Mouse (Mus musculus): ENCODE data around the gene Gm11492.
A peak's percentile ranks its signal among the peaks of the same experiment; 100 is the strongest.

Gm11492 gene

DNA sequence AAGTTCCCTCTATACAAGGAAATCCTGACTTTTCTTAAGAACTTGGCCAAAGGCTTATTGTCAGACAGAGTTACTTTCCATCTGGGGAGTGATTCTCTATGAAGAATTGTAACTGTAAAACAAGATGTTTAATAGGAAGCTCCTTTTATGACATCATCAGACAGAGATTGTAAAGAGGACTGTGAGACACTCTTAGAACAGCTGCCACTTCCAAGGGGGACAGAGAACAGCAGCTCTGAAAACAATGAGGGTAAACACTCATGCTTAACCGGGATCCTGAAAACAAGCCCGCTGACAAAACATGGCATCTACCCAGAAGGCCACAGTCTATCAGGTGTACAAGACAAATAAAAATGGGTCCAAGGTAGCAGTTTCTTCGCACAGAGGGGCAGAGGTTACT lies at the start of gene Gm11492:
Gene Gm11492, plus strand, starts transcription at position 153 of the 400 bp plus-strand sequence.
- DNase-seq (ENCODE audit: low spot score in 2 of 2) = peak in 1 of 2 experiments; percentile 62

DNA sequence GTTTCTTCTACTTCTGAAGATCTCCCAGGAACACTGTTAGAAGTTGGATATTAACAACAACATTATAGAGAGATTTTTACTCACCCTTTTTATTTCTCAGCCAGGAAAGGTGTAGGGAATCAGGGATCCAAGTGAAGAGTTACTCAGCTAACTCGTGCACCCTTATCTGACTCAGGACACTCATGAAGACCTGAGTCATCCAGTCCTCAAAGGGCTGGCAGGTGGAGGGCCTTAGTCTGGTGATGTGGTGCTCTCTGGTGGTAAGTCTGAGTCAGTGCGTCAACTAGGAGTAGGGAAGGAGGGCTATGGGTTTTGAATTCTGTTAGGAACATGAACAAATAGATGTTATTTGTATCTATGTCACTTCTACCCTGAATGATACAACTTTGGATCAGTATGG lies 47.2 kb upstream of the Gm11492 start:
- peak; percentile 6 to 17 for DNase-seq (ENCODE audit: low spot score in 2 of 2)

DNA sequence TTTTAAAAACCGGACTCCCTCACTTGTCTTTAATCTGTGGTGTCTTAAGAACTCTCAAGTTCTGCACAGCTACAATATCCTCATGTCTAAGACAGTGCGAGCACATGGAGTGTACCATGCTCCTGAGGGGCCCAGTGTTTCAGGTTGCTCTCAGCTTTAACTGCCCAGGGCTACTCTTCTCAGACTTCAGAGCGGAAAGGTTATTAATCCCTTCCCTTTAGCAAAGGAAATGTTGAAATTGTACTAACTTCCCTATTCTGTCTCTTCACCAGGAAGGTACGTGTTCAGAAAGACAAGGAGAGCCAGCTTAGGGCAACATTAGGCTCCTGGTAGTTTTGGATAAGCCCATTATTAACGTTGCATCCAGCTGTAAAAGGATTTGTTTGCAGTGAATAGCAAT lies 43.0 kb upstream of the Gm11492 start:
- no peak for DNase-seq (ENCODE audit: low spot score in 2 of 2)

DNA sequence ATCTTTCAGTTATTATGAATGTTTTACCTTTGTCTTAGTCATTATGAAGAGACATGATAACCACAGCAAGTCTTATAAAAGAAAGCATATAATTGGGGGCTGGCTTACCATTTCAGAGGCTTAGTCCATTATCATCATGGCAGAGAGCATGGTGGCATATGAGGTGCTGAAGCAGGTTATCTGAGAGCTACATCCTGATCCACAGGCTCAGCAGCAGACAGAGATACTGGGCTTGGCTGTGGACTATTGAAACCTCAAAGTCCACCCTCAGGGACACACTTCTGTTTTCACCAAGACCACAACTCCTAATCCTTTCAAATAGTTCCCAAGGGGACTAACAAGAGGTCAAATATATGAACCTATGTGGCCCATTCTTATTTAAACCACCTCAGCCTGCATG lies 42.5 kb upstream of the Gm11492 start:
- no peak for DNase-seq (ENCODE audit: low spot score in 2 of 2)

DNA sequence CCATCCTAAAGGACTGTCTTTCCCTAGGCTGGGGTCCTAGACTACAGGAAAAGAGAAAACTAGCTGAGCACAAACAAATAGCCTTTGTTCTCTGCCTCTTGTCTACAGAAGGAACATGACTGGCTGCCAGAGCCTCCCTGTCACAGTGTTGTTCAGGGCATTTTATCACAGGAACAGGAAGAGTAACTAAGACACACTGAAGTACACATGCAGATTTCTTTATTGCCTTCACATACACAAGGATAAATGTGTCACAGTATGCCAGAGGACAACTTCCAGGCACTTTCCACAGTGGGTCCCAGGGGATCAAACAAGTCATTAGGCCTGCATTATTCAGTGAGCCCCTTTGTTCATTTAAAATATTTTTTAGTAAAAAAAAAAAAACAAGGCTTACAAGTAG lies 41.7 kb upstream of the Gm11492 start:
- DNase-seq (ENCODE audit: low spot score in 2 of 2) = no peak

DNA sequence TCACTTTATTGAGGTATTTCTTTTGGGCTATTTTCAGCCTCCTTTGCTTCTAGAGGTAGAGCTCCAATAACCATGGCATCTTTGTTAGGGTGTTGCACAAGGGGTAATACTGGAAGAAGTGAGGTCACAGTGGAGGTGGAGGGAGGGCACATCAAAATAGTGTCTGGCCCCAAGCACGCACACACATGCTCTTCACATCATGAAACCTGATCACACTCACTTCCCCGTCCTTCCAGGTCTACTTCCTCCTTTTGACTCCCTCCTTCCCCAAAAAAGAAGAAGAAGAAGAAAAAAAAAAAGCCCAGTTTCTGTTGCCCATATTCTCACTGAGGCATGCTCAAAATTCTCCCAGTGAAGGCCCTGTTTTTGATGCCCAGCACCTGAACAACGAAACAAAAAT lies 39.1 kb upstream of the Gm11492 start:
- DNase-seq (ENCODE audit: low spot score in 2 of 2) = no peak

DNA sequence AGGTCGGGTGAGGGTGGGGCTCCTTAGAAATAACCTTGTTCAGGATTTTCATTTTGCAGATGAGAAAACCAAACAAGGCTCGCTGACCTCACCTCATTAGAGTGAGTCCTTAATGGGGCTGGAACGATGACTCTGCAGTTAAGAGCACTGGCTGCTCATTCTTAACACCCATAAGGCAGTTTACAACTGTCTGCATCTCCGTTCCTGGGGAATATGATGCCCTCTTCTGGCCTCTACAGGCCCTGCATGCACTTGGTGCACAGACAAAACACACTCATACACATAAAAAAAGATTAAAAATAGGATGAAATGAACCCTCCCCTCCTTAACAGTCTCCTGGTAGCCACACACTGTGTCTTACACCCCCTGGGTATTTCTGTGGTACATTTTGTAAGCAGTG lies 38.5 kb upstream of the Gm11492 start:
- no peak for DNase-seq (ENCODE audit: low spot score in 2 of 2)

DNA sequence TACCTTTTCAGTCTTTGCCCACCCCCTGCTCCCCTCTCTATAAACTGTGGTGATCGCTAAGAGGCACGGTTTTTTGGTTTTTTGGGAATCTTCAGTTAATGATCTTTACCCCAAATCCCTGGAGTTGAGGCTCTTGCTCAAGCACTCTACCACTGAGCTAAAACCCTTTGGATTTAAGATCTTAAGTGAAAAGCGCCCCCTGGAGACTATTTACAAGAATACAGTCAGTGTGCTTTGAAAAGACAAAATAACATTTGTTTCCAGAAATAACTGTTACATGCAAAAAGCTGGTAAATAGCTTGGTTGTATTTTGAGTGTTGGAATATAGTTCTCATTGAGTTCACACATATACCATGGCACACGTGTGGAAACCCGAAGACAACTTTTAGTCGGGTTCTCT lies 34.8 kb upstream of the Gm11492 start:
- no peak for DNase-seq (ENCODE audit: low spot score in 2 of 2)

DNA sequence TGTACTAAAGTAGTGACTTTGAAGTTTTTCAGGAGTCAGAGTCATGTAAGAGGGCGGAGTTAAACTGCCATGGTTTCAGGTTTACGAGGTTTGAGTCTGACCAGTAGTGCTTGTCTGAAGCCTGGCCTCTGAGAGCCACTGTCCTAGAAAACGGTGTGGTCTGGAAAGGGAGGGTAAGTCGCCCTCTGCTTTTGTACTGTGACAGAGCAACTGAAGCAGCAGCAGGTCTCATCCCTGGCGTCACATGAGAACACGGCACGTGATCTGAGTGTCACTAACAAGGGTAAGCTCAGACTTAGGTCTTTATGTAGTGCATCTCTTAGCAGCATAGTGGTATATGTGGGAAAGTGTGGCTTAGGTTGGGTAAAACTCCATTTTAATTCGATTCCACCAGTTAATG lies 24.2 kb upstream of the Gm11492 start:
- DNase-seq (ENCODE audit: low spot score in 2 of 2) = no peak

DNA sequence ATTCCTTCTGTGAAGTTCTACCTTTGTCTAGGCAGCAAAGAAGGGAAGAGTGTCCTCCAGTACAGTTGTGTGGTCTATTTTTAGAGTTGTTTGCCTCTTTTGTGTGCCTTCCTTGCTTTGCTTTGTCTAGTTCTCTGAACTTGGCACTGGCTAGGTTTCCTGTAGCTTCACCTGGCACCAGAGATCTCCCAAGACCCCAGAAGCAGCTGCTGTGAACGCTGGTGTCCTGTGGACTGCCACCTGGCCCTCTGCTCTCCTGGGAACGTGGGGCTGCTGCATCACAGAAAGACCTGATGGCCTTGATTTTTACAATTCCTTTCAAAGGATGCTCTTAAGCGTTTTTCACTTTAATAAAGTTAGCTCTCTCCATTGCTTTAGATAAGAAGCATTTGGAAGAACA lies 23.5 kb upstream of the Gm11492 start:
- no peak for DNase-seq (ENCODE audit: low spot score in 2 of 2)

DNA sequence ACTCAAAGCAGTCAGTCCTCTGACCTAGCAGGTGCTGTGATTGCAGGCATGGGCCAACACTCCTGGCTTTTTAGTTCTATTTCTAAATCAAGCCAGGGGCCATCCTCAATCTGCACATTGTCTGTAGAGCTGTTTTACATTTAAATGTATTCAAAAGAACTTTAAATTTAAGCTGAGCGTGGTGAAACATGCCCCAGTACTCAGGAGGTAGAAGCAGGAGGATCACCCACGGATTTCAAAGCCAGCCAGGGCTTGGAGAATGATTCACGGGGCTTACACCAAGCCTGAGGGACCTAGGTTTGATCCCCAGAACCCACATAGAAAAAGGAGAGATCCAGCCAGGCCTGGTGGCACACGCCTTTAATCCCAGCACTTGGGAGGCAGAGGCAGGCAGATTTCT lies 13.1 kb upstream of the Gm11492 start:
- no peak for DNase-seq (ENCODE audit: low spot score in 2 of 2)

DNA sequence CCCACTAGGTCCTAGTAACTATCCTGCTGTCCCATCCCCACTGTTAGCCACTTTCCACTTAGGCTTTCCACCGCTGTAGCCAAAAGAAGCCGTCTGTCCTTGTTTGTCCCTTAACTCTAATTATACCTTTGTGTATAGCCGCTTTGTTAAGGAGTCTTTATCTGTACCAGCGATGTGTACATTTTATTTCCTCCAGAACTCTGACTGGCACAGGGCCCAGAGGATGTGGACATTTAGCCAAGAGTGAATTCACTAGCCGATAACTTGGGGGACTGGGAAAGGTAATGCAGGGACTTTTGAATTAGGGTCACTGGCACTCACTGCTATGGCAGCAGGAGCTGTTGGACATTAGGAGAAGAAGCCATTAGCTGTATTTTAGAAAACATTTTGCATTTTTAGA lies 12.1 kb upstream of the Gm11492 start:
- DNase-seq (ENCODE audit: low spot score in 2 of 2) = no peak

DNA sequence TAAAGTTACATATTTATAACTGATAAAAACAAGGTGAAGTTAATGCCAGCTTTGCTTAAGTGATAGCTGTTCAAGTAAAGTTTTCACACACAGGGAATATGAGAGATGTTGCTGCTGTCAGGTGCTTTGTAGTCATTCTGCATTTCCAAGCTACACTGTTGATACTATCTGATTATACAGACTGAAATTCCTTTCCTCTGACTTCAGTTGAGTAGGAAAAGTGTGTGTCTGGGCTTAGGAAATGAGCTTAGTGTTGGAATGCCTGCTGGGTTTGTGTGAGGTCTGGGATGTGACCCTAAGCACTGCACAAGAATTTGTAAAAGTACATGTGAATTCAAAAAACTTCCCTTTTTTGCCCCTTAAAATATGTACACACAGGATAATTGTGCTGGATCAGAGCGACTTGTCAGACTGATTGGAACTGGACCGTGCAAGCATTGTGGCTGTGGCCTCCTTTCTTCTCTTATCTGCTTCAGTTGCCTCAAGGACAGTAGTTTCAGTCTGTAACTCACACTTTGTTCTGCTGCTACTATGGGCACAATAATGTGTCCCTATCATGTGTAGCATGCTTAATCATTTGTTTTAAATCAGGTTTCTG lies 11.2 kb upstream of the Gm11492 start:
- DNase-seq (ENCODE audit: low spot score in 2 of 2) = no peak

DNA sequence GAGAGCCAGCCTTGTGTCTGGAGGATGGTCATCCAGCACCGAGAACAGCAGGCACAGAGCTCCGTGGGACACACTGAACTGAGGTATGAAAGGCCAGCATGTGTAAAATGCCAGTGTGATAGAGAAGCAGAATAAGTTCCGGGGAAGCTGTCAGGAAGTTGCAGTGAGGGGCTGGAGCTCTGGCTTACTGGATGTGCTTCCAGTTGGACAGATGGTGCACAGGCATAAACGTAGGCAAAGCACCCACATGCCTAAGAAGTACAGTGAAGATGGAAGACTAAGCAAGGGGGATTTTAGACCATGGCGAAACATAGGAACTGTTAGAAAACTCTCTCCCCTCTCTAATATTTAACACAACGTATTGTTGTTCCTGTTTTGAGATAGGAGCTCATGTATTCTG lies 5.2 kb upstream of the Gm11492 start:
- no peak for DNase-seq (ENCODE audit: low spot score in 2 of 2)

DNA sequence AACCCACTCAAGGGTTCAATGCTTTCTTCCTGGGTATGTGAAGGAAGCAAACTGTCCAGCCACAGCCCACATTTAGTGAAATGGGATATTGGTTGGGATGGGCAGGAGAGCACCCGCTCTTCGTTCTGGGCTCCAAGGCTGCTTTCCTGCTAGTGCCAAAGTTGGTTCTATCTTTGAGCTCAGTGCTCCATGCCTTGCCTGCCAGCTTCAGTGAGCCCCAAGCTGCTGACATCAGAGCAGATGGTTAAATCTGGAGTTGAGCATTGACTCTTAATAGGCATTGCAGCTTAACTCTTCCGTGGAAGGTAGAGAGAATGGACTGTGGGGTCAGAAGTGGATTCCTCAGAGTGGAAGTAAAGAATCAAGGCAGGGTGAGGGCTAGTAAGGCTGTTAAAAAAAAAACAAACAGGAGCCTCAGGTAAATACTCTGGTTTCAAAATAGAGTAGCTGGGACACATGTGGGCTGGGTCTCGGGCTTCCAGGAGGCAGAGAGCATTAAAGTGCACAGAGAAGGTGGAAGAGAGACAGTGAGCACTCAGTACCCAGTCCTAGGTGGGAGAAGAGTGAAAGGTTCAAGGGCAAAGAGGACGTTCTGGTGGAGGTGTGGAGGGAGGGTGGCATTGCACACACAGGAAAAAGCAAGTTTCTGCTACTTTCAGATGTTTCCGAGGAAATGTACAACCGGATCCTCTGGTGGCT lies 2.0 kb downstream of the Gm11492 start, which contains the start of gene Sept4:
Gene Sept4, plus strand, starts transcription at position 649 of the 699 bp plus-strand sequence.
- DNase-seq (ENCODE audit: low spot score in 2 of 2) = no peak

DNA sequence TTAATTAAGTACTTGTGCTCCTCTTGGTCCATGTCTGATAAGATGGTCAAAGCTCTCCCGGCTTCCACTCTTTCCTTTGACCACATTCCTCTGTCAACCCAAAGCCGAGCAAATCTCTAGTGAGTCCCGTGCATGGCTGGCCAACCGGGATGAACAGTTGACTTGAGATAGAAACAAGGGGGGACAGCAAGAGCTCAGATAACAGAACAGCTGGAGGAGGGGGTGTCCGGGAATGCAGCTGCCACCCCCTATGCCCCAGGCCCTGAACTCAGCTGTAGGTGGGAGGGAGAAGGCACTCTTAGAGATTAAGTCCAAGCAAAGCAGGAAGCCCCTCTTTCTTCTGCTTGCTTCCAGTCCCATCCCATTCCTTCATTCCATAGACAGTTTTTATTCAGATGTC lies 4.3 kb downstream of the Gm11492 start:
- no peak for DNase-seq (ENCODE audit: low spot score in 2 of 2)

DNA sequence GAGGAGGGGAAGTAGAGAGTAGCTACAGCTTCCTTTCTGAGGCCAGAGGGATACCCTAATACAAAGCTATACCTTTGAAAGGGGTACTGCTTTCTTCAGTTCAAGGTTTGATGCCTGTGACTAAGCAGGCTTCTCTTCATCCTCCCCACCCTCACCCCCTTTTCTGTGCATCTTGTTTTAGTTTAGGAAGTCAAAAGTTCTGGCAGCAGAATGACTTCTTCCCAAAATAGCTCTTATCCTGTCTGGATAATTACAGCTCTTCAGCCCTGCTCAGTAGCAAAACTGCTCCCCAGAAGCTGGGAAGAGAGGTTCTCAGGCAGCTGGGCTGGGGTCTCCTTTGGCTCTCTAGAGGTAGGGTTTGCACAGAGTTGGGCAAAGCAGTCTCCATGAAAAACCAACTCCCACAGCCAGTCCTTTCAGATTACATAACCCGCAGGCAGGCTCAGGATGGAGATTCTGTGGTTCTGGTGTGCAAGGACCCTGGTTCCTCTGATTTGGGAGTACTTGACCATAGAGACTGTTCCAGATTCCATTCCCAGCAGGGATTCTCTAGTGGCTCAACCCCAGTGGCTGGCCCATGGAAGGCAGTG lies 5.0 kb downstream of the Gm11492 start:
- peak in 1 of 2 experiments; percentile 56 for DNase-seq (ENCODE audit: low spot score in 2 of 2)

DNA sequence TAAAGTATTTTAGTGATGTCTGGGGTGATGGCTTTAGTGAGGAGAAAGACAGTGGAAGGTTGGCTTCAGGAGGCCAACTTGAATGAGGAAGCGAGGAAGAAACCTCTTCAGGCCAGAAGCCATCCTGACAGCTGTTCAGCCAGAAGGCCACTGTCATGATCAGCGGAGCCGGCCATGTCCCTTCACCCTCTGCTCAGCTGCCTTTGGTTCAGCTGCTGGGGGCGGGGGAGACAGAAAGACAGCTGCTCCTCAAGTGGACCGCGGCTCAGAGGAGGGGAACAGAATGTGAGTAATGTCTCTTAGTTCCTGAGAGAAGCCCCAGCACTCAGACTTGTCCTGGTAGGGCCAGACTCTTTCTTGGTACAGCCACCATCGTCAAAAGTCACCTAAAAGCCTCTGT lies 7.3 kb downstream of the Gm11492 start:
- no peak for DNase-seq (ENCODE audit: low spot score in 2 of 2)

DNA sequence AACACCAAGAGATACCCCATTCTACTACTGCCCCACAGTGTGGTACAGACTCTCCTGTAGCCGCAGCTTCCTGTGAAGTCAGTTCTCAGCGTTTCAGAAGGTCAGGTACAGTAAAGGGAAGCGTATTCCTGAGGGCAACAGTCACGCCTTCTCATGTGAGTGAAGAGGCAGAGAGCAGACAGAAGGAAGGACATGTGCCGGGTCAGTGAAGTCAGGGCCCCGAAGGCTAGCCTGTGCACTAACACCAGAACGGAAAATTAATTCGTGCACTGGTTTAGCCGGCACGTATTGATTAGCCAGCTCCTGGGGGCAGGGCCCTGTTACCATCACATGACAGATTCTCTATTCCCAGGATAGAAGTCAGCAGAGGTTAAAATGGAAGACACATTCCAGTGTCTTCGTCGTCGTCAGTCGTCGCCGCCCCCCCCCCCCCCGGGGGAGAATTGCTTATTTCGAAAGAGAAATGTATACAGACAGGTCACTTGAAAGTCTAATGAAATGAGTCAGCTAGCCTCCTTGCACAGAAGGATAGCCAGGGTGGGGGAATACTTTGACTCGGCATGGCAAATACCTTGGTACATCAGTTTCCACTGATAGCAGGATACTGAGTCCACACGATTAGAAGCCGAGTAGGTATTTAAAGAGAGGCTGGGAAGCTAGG lies 8.2 kb downstream of the Gm11492 start:
- no peak for DNase-seq (ENCODE audit: low spot score in 2 of 2)

DNA sequence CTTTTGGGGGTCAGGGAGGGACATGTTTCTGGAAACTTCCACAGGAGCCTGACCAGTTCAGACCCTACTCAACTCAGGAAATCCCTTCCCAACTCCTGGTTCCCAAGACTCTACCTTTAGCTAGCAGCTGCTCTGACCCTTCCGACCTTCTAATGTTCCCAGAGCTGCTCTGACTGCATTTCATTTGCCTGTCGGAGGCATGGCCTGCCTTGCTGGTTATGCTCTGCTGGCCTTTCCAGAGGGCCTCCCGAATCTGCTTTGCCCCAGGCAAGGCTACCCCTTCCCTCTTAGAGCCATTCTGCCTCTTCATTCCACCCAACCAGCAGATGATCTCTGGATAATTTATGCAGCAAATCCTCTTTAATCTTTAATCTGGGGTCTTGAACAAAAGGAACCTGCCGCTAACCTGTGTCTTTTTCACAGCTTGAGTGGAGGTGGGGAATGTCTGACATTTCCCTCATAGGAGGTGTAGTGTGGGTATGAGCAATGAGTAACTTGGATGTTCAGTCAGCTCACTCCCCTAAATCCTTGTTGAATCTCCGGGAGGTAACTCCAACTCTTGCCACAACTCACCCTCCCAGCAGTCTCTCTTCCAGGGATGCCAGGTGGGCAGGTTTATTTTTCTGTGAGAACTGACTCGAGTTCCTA lies 11.3 kb downstream of the Gm11492 start:
- DNase-seq (ENCODE audit: low spot score in 2 of 2) = no peak

DNA sequence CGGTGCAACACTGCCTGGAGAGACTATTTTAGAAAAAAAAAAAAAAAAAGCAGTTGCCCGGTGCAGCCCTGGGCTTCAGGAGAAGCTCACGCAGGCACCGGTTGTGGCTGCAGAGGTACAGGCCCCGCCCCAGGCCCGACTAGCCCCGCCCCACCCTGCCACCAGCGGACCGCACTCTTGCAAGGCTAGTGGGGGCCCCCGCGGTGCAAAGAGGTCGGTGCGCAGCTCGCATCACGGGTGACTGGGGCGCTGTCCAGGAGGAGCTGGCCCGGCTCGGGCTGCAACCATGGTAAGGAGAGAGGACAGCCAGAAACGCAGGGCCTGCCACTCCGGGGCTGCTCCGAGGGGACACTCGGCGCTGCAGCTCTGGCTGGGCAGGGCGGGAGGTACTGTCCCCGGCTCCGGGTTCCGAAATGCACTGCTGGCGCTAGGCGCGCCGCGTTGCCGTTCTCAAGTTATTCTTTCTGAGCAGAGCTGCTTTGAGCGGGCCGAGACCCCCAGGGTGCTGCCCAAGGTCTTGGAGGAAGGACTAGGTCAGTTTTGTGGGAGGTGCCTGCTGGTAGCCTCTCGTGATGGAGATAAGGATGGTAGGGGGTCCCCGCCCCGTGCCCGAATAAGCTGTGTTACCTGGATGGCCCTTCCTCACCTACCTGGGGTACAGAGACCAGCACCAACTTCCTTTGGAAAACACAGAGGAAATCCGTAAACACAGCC lies 12.0 kb downstream of the Gm11492 start:
- peak; percentile 72 to 77 for DNase-seq (ENCODE audit: low spot score in 2 of 2)

All from heart, adult 9 months (tissue).